Mouse (Mus musculus): ENCODE data around the gene Aaas. TPM values are rescaled to one million over a fixed set of nuclear protein-coding genes. Genes with fewer than 3 reads are reported as not detected.
"Not testable (repeated sequence)": the region's sequence is repeated elsewhere in the genome, so short reads cannot be mapped to it uniquely, and the experiment has no call there.

Gene Aaas
- polyA plus RNA-seq, 1 experiment from 2014 or later, result 64.1 TPM

DNA sequence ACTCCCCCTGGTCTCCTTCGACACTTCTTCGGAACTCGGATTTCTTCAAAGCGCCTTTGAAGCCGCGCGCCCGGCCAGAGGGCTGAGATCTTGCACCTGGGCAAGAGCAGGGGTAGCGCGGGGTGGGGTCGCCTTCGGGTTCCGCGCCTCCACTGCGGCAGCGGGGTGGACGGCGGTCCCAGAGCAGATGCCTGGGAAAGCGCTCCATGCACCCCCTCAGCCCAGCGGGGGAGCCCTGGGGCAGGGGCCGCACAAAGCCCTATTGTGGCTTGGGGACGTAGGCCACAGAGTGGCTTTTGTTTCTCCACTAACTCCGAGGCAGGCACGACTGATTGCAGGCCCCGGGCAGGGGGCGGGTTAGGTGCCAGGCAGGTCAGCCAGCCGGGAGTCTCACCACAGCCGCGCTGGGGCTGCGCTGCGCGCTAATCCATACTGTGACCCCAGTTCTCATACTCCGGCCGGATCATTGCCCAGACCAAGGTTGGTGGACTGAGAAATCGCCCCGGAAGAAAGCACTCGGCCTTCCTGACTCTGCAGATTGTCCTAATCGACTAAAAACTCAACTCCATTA, 5.4 kb upstream of the Aaas start:
- H3K27me3 ChIP-seq, result peaks cover 49% of the 10 kb centered on the region
- H3K9ac ChIP-seq, result peak overlapping the region; percentile 74
- H3K4me1 ChIP-seq, result peaks cover 23% of the 10 kb centered on the region
- no peaks in the 10 kb centered on the region for H3K9me3 ChIP-seq (replicated peaks)
- H3K36me3 ChIP-seq (ENCODE audit: poor library complexity, severe bottlenecking), result no peaks in the 10 kb centered on the region
- peak overlapping the region; percentile 89 for H3K4me2 ChIP-seq
- WGBS, result 2% methylated on average over 38 of the region's 38 CpGs
- H3K27ac ChIP-seq, result peak overlapping the region; percentile 57; the same call in 1 of the 2 replicates
- H3K4me3 ChIP-seq, result peak overlapping the region; percentile 55
- ATAC-seq, result peak; percentile 43

DNA sequence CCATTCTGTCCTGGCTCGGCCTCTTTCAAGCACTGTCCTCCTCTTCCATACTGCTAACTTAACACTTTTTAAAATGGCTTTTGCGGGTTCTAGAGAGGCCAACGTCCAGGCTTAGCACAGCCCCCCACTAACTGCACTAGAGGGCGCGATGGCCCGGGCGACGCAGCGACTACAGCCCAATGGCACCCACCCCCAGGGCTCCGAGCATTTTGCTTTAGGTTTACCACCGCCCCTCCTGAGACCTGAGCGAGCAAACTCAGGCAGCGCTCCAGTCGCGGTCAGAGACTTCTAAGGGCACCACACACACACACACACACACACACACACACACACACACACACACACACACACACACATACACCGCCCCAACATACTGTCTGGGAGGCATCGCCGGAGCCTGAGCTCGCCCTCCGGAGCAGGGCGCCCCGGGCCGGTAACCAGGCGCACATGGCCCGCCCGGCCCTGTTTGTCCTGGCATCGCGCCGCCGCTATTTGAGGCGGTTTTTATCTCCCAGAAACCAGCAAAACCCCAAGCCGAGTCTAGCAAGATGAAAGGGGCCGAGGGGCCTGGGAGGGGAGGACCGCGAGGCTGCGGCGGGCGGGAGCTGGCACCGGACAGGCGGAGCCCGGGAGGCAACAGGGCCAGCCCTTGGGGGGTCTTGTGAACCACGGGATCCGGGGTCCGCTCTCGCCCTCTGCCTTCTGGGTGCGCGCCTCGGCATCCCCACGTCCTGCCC, 4.7 kb upstream of the Aaas start:
- no peaks in the 10 kb centered on the region for H3K9me3 ChIP-seq (replicated peaks)
- peak overlapping the region; percentile 55 for H3K4me3 ChIP-seq
- peak overlapping the region; percentile 74 for H3K9ac ChIP-seq
- peak; percentile 65 for ATAC-seq
- peak overlapping the region; percentile 57 for H3K27ac ChIP-seq
- no peaks in the 10 kb centered on the region for H3K36me3 ChIP-seq (ENCODE audit: poor library complexity, severe bottlenecking)
- H3K4me2 ChIP-seq, result peak overlapping the region; percentile 89
- H3K4me1 ChIP-seq, result peaks cover 24% of the 10 kb centered on the region
- WGBS, result under 1% methylated on average over 45 of the region's 49 CpGs
- peaks cover 48% of the 10 kb centered on the region for H3K27me3 ChIP-seq

DNA sequence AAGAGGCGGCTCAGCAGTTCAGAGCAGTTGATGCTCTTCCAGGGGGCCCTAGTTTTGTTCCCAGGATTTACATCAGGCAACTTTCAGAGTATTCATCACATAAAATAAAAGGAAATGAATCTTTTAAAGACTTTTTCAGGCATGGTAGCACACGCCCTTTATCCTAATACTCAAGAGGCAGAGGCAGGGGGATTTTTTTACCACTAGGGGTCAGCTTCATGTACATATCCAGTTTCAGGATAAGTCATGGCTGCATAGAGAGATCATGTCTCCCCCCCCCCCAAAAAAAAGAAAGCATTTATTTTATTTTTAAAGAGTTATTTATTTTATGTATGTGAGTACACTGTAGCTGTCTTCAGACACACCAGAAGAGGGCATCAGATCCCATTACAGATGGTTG, 3.4 kb upstream of the Aaas start:
- Histone ChIP-seq H3K4me3 (no peak overlapping the region), H3K9me3 (replicated peaks) (no peaks in the 10 kb centered on the region), H3K36me3 (ENCODE audit: poor library complexity, severe bottlenecking) (no peaks in the 10 kb centered on the region), H3K4me1 (peaks cover 31% of the 10 kb centered on the region), H3K27me3 (peaks cover 35% of the 10 kb centered on the region), H3K9ac (no peak overlapping the region), H3K4me2 (no peak overlapping the region), H3K27ac (no peak overlapping the region)
- ATAC-seq, result no peak
- WGBS, result 76% methylated on average over 2 of the region's 2 CpGs

DNA sequence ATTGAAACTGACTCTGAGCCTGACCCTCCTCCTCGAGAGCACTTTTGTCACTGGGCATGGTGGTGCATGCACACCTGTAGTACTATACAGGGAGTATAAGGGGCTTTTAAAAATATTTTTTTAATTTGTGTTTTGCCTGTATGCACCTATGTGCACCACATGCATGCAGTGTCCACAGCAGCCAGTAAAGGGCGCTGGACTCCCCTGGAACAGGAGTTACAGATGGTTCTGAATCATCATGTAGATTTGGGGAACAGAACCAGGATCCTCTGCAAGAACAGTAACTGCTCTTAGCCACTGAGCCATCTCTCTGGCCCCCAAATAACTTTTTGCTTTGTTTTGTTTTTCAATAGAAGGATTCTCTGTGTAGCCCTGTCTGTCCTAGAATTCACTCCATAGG, 1.6 kb upstream of the Aaas start:
- no peak overlapping the region for H3K4me3 ChIP-seq
- no peak for ATAC-seq
- 55% methylated on average over 2 of the region's 2 CpGs for WGBS
- H3K4me2 ChIP-seq, result no peak overlapping the region
- H3K9ac ChIP-seq, result no peak overlapping the region
- H3K27ac ChIP-seq, result no peak overlapping the region
- H3K9me3 ChIP-seq (replicated peaks), result no peaks in the 10 kb centered on the region
- peaks cover 17% of the 10 kb centered on the region for H3K27me3 ChIP-seq
- peaks cover 22% of the 10 kb centered on the region for H3K4me1 ChIP-seq
- peaks cover 2% of the 10 kb centered on the region; the same call in 1 of the 2 replicates for H3K36me3 ChIP-seq (ENCODE audit: poor library complexity, severe bottlenecking)

DNA sequence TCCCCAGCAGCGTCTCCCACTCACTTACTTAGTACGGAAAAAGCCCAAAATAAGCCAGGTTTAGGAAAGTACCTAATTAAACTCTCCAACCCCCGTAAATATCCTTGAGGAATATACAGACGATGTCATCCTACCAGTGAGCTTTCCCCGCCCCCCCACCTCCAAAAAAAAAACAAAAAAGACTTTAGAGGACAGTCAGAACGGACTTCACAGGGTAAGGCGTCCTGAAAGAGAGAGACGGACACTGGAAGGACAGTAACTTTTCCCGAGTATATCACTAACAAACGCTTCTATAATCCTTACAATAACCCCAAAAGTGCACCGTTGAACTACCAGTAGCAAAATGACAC, 346 bp upstream of the Aaas start:
- H3K27me3 ChIP-seq, result peaks cover 5% of the 10 kb centered on the region
- H3K4me2 ChIP-seq, result peak overlapping the region; percentile 89
- H3K9ac ChIP-seq, result peak overlapping the region; percentile 90
- peaks cover 15% of the 10 kb centered on the region for H3K36me3 ChIP-seq (ENCODE audit: poor library complexity, severe bottlenecking)
- peaks cover 19% of the 10 kb centered on the region for H3K4me1 ChIP-seq
- H3K4me3 ChIP-seq, result peak overlapping the region; percentile 81
- no peaks in the 10 kb centered on the region for H3K9me3 ChIP-seq (replicated peaks)
- 12% methylated on average over 11 of the region's 11 CpGs for WGBS
- H3K27ac ChIP-seq, result no peak overlapping the region
- no peak; the same call in 1 of the 2 replicates for ATAC-seq

DNA sequence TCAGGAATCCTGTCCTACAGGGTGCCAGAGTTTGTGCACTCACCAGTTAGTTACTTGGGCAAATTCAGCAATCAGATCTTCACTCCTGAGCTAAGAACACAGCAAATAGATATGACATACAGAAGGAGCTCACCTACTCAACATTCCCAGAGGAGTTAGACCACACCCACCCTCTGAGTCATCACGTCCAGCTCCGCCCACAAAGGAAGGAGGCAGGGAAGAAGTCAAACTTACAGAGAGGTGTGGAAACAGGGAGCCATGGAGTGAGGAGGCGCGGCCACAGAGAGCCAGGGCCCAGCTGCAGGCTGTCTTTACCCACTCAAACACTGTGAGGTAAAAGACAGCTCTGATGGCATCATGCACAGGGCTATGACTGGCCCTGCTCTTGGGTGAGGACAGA, 4.1 kb downstream of the Aaas start:
- no peak for ATAC-seq
- Histone ChIP-seq H3K27ac (no peak overlapping the region), H3K4me3 (no peak overlapping the region), H3K4me1 (peaks cover 10% of the 10 kb centered on the region), H3K27me3 (no peaks in the 10 kb centered on the region), H3K36me3 (ENCODE audit: poor library complexity, severe bottlenecking) (peaks cover 38% of the 10 kb centered on the region), H3K4me2 (no peak overlapping the region), H3K9me3 (replicated peaks) (no peaks in the 10 kb centered on the region), H3K9ac (no peak overlapping the region)
- WGBS, result 89% methylated on average over 4 of the region's 4 CpGs

DNA sequence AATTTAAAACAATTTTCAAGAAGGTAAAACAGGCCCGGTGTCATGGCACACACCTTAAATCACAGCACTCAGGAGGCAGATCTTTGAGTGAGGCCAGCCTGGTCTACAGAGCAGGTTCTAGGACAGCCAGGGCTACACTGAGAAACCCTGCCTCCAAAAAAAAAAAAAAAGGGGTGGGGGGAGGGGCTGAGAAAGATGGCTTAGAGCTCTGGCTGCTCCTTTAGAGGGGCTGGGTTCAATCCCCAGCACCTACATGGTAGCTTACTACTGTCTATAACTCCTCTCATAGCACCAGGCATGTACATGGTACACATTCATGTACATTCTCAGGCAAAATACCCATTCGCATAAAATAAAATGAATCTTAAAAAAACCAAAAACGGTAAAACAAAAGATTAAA, 6.1 kb downstream of the Aaas start:
- Histone ChIP-seq H3K27me3 (no peaks in the 10 kb centered on the region), H3K9me3 (replicated peaks) (no peaks in the 10 kb centered on the region), H3K4me1 (peaks cover under 1% of the 10 kb centered on the region), H3K4me2 (no peak overlapping the region), H3K36me3 (ENCODE audit: poor library complexity, severe bottlenecking) (peaks cover 50% of the 10 kb centered on the region), H3K9ac (no peak overlapping the region), H3K27ac (no peak overlapping the region), H3K4me3 (no peak overlapping the region)
- 96% methylated on average over 3 of the region's 3 CpGs for WGBS
- no peak for ATAC-seq

DNA sequence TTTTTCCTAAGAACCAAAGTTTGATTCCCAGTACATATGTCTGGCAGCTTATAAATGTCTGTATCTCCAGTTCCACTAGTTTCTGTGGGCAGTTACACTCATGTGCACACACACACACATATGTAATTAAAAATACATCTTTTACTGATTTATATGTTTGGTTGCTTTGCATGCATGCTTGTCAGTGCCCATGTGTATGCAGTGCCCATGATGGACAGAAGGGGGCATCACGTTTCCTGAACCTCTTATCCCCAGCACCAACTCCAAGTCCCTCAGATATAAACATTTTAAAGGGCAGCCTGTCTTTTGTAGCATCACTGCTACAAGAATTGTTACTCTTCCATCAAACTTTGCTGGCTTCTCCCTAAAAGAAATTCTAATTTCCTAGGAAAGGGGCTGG, 9.0 kb downstream of the Aaas start:
- Histone ChIP-seq H3K27ac (no peak overlapping the region), H3K36me3 (ENCODE audit: poor library complexity, severe bottlenecking) (peaks cover 71% of the 10 kb centered on the region), H3K4me1 (no peaks in the 10 kb centered on the region), H3K27me3 (no peaks in the 10 kb centered on the region), H3K4me3 (no peak overlapping the region), H3K4me2 (no peak overlapping the region), H3K9me3 (replicated peaks) (no peaks in the 10 kb centered on the region), H3K9ac (no peak overlapping the region)
- no peak for ATAC-seq
- WGBS, result 12% methylated on average over 1 of the region's 1 CpGs

DNA sequence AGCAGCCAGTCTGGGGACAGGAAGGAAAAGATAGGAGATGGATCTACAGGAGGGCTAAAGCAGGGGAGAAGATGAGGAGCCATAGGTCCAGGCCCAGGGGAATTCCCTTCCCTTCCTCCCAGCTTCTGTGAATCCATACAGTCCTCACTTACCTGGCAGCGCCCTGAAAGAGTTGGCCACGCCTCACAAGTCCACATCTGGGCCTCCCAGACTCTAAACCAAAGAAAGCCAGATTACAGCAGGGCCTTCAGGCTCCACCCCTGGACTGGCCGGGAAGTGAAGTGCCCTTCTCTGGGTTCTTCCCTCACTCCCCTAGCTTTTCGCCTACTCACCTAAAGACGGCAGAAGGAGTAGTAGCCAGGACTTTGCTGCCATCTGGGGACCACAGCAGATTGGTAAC, 11.0 kb downstream of the Aaas start:
- no peaks in the 10 kb centered on the region for H3K9me3 ChIP-seq (replicated peaks)
- ATAC-seq, result no peak
- no peaks in the 10 kb centered on the region for H3K4me1 ChIP-seq
- peaks cover 74% of the 10 kb centered on the region for H3K36me3 ChIP-seq (ENCODE audit: poor library complexity, severe bottlenecking)
- H3K27ac ChIP-seq, result no peak overlapping the region
- no peaks in the 10 kb centered on the region for H3K27me3 ChIP-seq
- 76% methylated on average over 5 of the region's 5 CpGs for WGBS
- H3K9ac ChIP-seq, result no peak overlapping the region
- no peak overlapping the region for H3K4me2 ChIP-seq
- no peak overlapping the region for H3K4me3 ChIP-seq

DNA sequence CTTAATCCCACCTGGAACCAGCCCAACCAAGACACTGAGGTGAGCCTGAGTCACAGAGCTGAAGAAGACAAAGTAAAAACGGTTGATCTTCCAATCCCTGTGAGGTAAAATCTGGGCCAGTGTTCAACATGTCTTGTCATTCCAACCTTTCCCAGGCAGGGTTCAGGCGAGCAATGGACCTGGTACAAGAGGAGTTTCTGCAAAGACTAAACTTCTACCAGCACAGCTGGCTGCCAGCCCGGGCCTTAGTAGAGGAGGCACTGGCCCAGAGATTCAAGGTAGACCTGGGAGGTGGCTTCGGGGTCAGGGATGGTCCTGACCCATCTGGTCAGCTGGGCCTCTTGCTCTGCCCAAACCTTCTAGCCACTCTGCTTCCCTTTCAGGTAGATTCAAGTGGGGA, 13.6 kb downstream of the Aaas start:
- Histone ChIP-seq H3K9me3 (replicated peaks) (no peaks in the 10 kb centered on the region), H3K4me1 (peaks cover 17% of the 10 kb centered on the region), H3K4me3 (no peak overlapping the region), H3K36me3 (ENCODE audit: poor library complexity, severe bottlenecking) (peaks cover 82% of the 10 kb centered on the region), H3K4me2 (no peak overlapping the region), H3K27me3 (no peaks in the 10 kb centered on the region), H3K27ac (no peak overlapping the region), H3K9ac (no peak overlapping the region)
- no peak for ATAC-seq
- whole genome bisulfite sequencing, result 91% methylated on average over 4 of the region's 4 CpGs

DNA sequence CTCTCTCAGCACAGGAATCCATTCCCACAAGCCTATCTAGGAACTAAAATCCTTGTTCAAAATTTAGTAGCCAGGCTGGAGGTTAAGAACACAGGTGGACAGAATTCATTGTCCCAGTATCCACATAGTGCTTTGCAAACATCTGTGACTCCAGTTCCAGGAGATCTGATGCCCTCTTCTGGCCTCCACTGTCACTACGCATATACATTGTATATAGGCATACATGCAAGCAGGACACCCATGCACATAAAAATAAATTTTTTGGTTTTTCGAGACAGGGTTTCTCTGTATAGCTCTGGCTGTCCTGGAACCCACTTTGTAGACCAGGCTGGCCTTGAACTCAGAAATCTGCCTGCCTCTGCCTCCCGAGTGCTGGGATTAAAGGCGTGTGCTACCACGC, 14.6 kb downstream of the Aaas start:
- 95% methylated on average over 5 of the region's 5 CpGs for WGBS
- Histone ChIP-seq H3K36me3 (ENCODE audit: poor library complexity, severe bottlenecking) (peaks cover 85% of the 10 kb centered on the region), H3K4me1 (peaks cover 23% of the 10 kb centered on the region)
- ATAC-seq; H3K4me3 ChIP-seq; H3K9me3 ChIP-seq (replicated peaks); H3K27ac ChIP-seq; H3K9ac ChIP-seq; H3K27me3 ChIP-seq; H3K4me2 ChIP-seq: not testable (repeated sequence)

DNA sequence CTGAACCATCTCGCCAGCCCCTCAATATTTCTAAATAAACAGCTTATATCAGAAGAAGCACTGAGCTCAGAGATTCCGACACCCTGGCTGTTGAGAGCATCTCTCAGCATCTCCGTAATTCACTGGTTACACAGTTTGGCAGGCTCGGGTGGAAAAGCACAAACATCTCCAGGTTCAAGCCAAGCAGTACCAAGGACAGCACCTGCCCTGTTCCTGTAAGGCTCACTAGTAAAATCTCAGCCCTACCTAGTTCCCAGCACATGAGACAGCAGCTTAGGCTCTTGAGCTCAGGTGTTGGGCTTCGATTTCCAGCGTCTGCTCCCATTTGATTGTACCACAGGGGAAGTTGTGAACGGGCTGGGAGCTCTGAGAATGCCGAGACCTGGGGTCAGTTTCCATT, 15.3 kb downstream of the Aaas start:
- no peak for ATAC-seq
- WGBS, result 90% methylated on average over 8 of the region's 8 CpGs
- no peak overlapping the region for H3K27ac ChIP-seq

DNA sequence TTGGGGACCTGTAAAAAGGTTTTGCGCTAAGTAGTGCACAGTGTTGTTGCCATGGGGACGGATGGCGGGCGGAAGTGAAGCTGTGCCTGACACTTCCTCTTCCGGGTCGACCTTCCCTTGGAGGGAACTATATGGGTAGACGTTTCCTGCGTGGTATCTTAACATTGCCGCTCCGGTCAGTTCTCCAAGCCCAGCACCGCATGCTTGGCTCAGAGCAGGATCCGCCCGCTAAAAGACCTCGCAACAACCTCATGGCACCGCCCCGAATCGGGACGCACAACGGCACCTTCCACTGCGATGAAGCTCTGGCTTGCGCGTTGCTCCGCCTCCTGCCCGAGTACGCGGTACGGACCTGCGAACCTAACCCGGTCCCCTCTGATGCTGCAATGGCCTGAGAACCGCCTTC, 19.0 kb downstream of the Aaas start, which contains the start of gene Myg1:
Myg1 (plus strand) TSS at position 100 of the 406 bp plus-strand sequence.
- H3K36me3 ChIP-seq (ENCODE audit: poor library complexity, severe bottlenecking), result peaks cover 70% of the 10 kb centered on the region
- WGBS, result under 1% methylated on average over 30 of the region's 30 CpGs
- ATAC-seq, result peak; percentile 97

More for the DNA sequence above, 15.3 kb downstream of the Aaas start:
- Histone ChIP-seq H3K27me3 (no peaks in the 10 kb centered on the region), H3K9ac (no peak overlapping the region), H3K4me1 (peaks cover 23% of the 10 kb centered on the region), H3K9me3 (replicated peaks) (no peaks in the 10 kb centered on the region), H3K4me3 (no peak overlapping the region), H3K4me2 (no peak overlapping the region), H3K36me3 (ENCODE audit: poor library complexity, severe bottlenecking) (peaks cover 85% of the 10 kb centered on the region)

More for the DNA sequence above, 19.0 kb downstream of the Aaas start, which contains the start of gene Myg1:
- Histone ChIP-seq H3K27ac (peak within 1 kb of the TSS; percentile 58; the same call in 1 of the 2 replicates), H3K4me3 (peak within 1 kb of the TSS; percentile 67), H3K27me3 (no peaks in the 10 kb centered on the region), H3K4me1 (peaks cover 31% of the 10 kb centered on the region), H3K4me2 (peak within 1 kb of the TSS; percentile 94), H3K9ac (peak within 1 kb of the TSS; percentile 76), H3K9me3 (replicated peaks) (no peaks in the 10 kb centered on the region)

Measured in forebrain, embryonic 13.5 days (tissue).